Mouse (Mus musculus): Measurements from ENCODE around the gene Nek10. TPM values are rescaled to one million over a fixed set of nuclear protein-coding genes. Genes with fewer than 3 reads are reported as not detected.

Gene Nek10
- total and polyA plus RNA-seq, 2 experiments from 2014 or later: 0.28 to 1.3 TPM

DNA sequence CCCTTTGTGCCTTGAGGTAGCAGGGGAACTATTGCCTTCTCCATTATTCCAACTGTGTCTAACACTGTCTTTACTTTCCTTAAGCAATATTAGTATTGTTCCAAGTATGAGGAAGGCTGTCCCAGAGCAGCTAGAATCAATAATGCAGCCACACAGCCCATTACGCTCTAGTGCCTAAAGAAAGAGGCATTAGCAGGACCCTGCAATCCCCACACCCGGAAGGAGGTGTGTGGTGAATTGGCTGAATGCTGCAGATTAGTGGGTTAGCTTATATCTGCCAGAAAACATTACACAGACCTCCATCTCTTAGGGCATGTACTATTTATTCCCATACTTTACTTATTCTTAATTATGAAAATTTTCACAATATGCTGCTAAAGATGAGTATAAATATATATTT lies 145.8 kb downstream of the Nek10 start:
- ATAC-seq (ENCODE audit: low FRiP score): no peak
- no peak overlapping the region for H3K4me2 ChIP-seq (ENCODE audit: low read depth, low read length, poor library complexity, severe bottlenecking)
- no peak for TF ChIP-seq CTCF (IDR thresholded peaks at IDR 0.05)

DNA sequence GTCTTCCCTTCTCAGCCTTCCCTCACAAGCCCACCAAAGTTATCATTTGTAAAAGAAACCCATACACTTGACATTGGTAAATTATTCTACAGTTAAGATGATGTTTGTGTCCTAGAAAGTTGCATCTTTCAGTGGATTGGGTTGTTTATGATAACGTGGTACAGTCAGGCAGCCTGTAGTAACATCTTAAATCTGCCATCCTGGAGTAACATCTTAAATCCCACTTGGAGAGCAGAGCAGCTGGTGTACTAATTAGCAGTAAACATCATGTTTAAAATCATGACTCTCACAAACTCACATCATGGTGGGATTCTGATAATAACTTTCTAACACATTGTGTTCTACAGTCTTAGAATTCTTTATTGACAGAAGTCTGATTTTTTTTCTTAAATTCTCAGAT lies 148.6 kb downstream of the Nek10 start:
- no peak for ATAC-seq (ENCODE audit: low FRiP score)
- no peaks in the 10 kb centered on the region for H3K9me3 ChIP-seq (ENCODE audit: low read length)
- no peak for DNase-seq (ENCODE audit: low spot score)
- H3K4me3 ChIP-seq (ENCODE audit: low read depth, low read length): no peak overlapping the region
- H3K4me2 ChIP-seq (ENCODE audit: low read depth, low read length, poor library complexity, severe bottlenecking): no peak overlapping the region
- no peaks in the 10 kb centered on the region for H3K36me3 ChIP-seq (ENCODE audit: insufficient read depth, low read length)
- no peaks in the 10 kb centered on the region for H3K4me1 ChIP-seq (ENCODE audit: insufficient read depth, low read length)
- no peak overlapping the region for H3K9ac ChIP-seq (replicated peaks; ENCODE audit: low read length, poor library complexity, severe bottlenecking)
- no peak overlapping the region for H3K27ac ChIP-seq (ENCODE audit: low read depth, low read length)
- 70% methylated on average over 1 of the region's 1 CpGs for WGBS
- H3K27me3 ChIP-seq (ENCODE audit: insufficient read depth, low read length): no peaks in the 10 kb centered on the region
- no peak for TF ChIP-seq CTCF (IDR thresholded peaks at IDR 0.05)

More for the DNA sequence above, 145.8 kb downstream of the Nek10 start:
- Histone ChIP-seq H3K27ac (ENCODE audit: low read depth, low read length) (no peak overlapping the region), H3K4me3 (ENCODE audit: low read depth, low read length) (no peak overlapping the region), H3K9me3 (ENCODE audit: low read length) (no peaks in the 10 kb centered on the region), H3K4me1 (ENCODE audit: insufficient read depth, low read length) (no peaks in the 10 kb centered on the region), H3K9ac (replicated peaks; ENCODE audit: low read length, poor library complexity, severe bottlenecking) (no peak overlapping the region), H3K36me3 (ENCODE audit: insufficient read depth, low read length) (no peaks in the 10 kb centered on the region), H3K27me3 (ENCODE audit: insufficient read depth, low read length) (no peaks in the 10 kb centered on the region)
- no peak for DNase-seq (ENCODE audit: low spot score)
- WGBS: 41% methylated on average over 2 of the region's 2 CpGs

DNA sequence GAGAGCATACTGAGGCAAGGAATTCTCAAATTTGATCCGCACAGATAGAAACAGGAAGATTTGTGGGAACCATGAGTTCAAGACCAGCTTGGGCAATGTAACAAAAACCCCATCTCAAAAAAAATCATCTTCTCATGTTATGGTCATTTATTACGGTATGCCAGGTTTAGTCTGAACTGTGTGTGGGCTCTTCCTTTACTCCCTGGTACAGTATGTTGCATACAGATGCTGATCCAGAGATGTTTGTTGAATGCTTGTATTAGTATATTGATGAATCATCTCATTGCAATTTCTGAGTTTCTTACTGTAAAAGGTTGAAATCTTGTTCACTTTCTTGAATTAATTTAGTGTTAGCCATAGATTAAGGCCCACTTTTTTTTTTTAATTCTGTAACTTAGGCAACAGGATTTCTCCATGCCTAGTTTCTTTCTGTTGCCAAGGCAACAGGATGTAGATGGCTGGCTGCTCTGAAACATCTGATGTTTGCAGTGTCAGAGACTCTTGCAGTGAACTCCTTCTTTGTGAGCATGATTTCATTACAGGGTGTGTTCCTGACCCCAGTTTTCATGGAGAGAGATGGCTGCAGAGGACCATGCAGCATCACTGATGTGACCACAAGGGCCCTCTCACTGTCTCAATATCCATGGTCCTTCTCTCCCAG lies 156.7 kb downstream of the Nek10 start:
- H3K4me1 ChIP-seq (ENCODE audit: insufficient read depth, low read length): peaks cover 5% of the 10 kb centered on the region
- H3K36me3 ChIP-seq (ENCODE audit: insufficient read depth, low read length): no peaks in the 10 kb centered on the region
- H3K27ac ChIP-seq (ENCODE audit: low read depth, low read length): peak overlapping the region; percentile 84
- H3K9ac ChIP-seq (replicated peaks; ENCODE audit: low read length, poor library complexity, severe bottlenecking): no peak overlapping the region
- ATAC-seq (ENCODE audit: low FRiP score) (peak; percentile 86), DNase-seq (ENCODE audit: low spot score) (peak; percentile 69)
- H3K4me2 ChIP-seq (ENCODE audit: low read depth, low read length, poor library complexity, severe bottlenecking): no peak overlapping the region
- no peak overlapping the region for H3K4me3 ChIP-seq (ENCODE audit: low read depth, low read length)
- TF ChIP-seq CTCF (IDR thresholded peaks at IDR 0.05): no peak
- no peaks in the 10 kb centered on the region for H3K27me3 ChIP-seq (ENCODE audit: insufficient read depth, low read length)
- WGBS: 74% methylated on average over 2 of the region's 2 CpGs
- H3K9me3 ChIP-seq (ENCODE audit: low read length): no peaks in the 10 kb centered on the region

DNA sequence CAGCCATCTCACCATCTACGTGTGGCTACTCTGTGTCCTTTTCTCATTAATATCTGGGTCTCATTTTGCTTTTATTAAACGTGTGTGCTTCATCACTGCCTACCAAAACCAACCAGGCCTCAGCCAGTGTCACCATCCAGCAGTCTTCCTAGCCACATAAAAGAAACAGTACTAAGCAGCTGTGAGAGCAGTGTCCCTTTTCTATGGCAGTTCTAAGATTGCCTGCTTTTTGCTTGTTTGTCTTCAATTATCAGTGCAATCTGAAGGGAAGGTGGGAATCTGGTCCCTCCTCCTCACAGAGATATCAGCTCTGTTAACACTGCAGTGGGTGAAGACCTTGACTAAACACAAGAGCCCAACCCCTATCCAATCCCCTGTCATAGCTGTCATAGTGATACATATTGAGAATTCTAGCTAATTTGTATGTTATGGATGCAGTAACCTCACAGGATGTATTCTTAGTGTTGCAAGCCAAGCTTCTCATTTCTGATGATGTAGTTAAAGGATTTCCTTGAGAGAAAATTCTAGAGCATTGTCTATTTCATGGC lies 157.3 kb downstream of the Nek10 start:
- no peak overlapping the region for H3K4me3 ChIP-seq (ENCODE audit: low read depth, low read length)
- H3K27ac ChIP-seq (ENCODE audit: low read depth, low read length): peak overlapping the region; percentile 84
- H3K4me2 ChIP-seq (ENCODE audit: low read depth, low read length, poor library complexity, severe bottlenecking): no peak overlapping the region
- no peak overlapping the region for H3K9ac ChIP-seq (replicated peaks; ENCODE audit: low read length, poor library complexity, severe bottlenecking)
- H3K27me3 ChIP-seq (ENCODE audit: insufficient read depth, low read length): no peaks in the 10 kb centered on the region
- ATAC-seq (ENCODE audit: low FRiP score) (peak; percentile 75), DNase-seq (ENCODE audit: low spot score) (no peak)
- H3K4me1 ChIP-seq (ENCODE audit: insufficient read depth, low read length): peaks cover 5% of the 10 kb centered on the region
- no peaks in the 10 kb centered on the region for H3K9me3 ChIP-seq (ENCODE audit: low read length)
- no peak for TF ChIP-seq CTCF (IDR thresholded peaks at IDR 0.05)
- WGBS: 53% methylated on average over 2 of the region's 2 CpGs
- no peaks in the 10 kb centered on the region for H3K36me3 ChIP-seq (ENCODE audit: insufficient read depth, low read length)

DNA sequence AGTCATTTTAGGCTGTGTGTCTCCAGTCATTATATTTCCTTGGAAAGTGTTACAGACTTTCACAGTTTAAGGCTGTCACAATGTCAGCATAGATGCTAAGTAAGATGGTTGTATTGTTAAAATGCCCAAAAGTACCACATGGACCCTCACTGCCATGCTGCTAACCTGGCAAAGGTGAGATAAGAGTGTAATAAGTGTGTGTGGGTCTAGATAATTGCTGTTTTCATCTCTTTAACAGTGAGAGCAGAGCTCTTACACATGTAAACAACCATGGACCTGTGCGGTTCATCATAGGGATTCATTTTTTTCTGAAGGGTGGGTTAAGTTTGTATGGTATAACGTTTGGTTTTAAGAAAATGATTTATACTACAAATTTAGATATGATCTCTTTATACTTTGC lies 167.4 kb downstream of the Nek10 start:
- no peaks in the 10 kb centered on the region for H3K9me3 ChIP-seq (ENCODE audit: low read length)
- no peak overlapping the region for H3K9ac ChIP-seq (replicated peaks; ENCODE audit: low read length, poor library complexity, severe bottlenecking)
- H3K27me3 ChIP-seq (ENCODE audit: insufficient read depth, low read length): no peaks in the 10 kb centered on the region
- TF ChIP-seq CTCF (IDR thresholded peaks at IDR 0.05): no peak
- DNase-seq (ENCODE audit: low spot score): no peak
- H3K4me1 ChIP-seq (ENCODE audit: insufficient read depth, low read length): no peaks in the 10 kb centered on the region
- no peak overlapping the region for H3K4me2 ChIP-seq (ENCODE audit: low read depth, low read length, poor library complexity, severe bottlenecking)
- 78% methylated on average over 2 of the region's 2 CpGs for WGBS
- no peaks in the 10 kb centered on the region for H3K36me3 ChIP-seq (ENCODE audit: insufficient read depth, low read length)
- no peak for ATAC-seq (ENCODE audit: low FRiP score)
- no peak overlapping the region for H3K27ac ChIP-seq (ENCODE audit: low read depth, low read length)
- H3K4me3 ChIP-seq (ENCODE audit: low read depth, low read length): no peak overlapping the region

DNA sequence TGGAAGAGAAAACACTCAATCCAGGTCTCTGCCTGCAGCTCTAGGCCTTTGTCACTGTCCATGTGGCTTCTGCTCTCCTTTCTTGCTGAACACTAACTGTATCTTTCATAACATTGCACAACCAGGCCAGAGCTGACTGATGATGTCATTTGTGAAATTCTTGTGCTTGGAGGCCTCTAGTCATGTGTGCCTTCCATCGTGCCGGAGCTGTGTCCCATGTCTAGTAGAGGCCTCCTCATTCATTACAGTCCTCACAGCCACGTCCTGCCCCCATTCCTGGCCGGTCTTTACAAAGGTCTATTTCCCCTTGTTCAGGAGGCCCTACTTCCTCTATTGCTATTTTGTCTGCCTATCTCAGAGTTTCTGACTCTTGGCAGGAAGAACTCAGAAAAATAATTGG lies 167.8 kb downstream of the Nek10 start:
- ATAC-seq (ENCODE audit: low FRiP score): no peak
- 81% methylated on average over 4 of the region's 4 CpGs for WGBS

More for the DNA sequence above, 167.8 kb downstream of the Nek10 start:
- H3K27me3 ChIP-seq (ENCODE audit: insufficient read depth, low read length): no peaks in the 10 kb centered on the region
- no peaks in the 10 kb centered on the region for H3K9me3 ChIP-seq (ENCODE audit: low read length)
- H3K27ac ChIP-seq (ENCODE audit: low read depth, low read length): no peak overlapping the region
- H3K36me3 ChIP-seq (ENCODE audit: insufficient read depth, low read length): no peaks in the 10 kb centered on the region
- no peak overlapping the region for H3K4me2 ChIP-seq (ENCODE audit: low read depth, low read length, poor library complexity, severe bottlenecking)
- no peaks in the 10 kb centered on the region for H3K4me1 ChIP-seq (ENCODE audit: insufficient read depth, low read length)
- no peak for TF ChIP-seq CTCF (IDR thresholded peaks at IDR 0.05)
- no peak overlapping the region for H3K9ac ChIP-seq (replicated peaks; ENCODE audit: low read length, poor library complexity, severe bottlenecking)
- H3K4me3 ChIP-seq (ENCODE audit: low read depth, low read length): no peak overlapping the region
- no peak for DNase-seq (ENCODE audit: low spot score)
